Mouse (Mus musculus) stomach, postnatal 0 days (tissue): ENCODE measurements at regions not wholly inside any gene's neighbourhood (a gene's known extent, or its start where the extent isn't known, plus 50 kb on each side); places are given as distances from the start of the nearest gene placed in this dataset.
"Not testable (repeated sequence)": the region's sequence is repeated elsewhere in the genome, so short reads cannot be mapped to it uniquely, and the experiment has no call there.

Experiments
- ATAC-seq: fragments of 200-750 bp; cut with Nextera tagmentation; 2 replicates; pipeline ENCODE4 v1.8.0; 2017; ENCODE audit not compliant: low FRiP score, low TSS enrichment
- DNase-seq: peaks from one replicate; pipeline ENCODE4 v3.0.0-alpha.2; 2016; ENCODE audit warnings: low spot score
- H3K27ac ChIP-seq: fragments of 300-500 bp; sonication (generic); replicated peaks from 2 replicates; pipeline ENCODE4 v1.5.1; 2014; ENCODE audit warnings: mild to moderate bottlenecking, control low read depth
- H3K27me3 ChIP-seq: fragments of 300-500 bp; sonication (generic); 2 replicates; pipeline ENCODE4 v1.6.1; 2014; ENCODE audit warnings: low read length; ENCODE audit not compliant: control insufficient read depth, insufficient read depth
- H3K36me3 ChIP-seq: fragments of 300-500 bp; sonication (generic); 2 replicates; pipeline ENCODE4 v1.6.1; 2014; ENCODE audit warnings: low read length, mixed read lengths; ENCODE audit not compliant: control insufficient read depth, insufficient read depth
- H3K4me1 ChIP-seq: fragments of 300-500 bp; sonication (generic); replicated peaks from 2 replicates; pipeline ENCODE4 v1.6.1; 2014; ENCODE audit warnings: antibody characterized with exemption; ENCODE audit not compliant: control insufficient read depth, insufficient read depth
- H3K4me2 ChIP-seq: fragments of 300-500 bp; sonication (generic); replicated peaks from 2 replicates; pipeline ENCODE4 v1.6.1; 2014; ENCODE audit warnings: low read depth, mild to moderate bottlenecking, control low read depth, moderate library complexity
- H3K4me3 ChIP-seq: fragments of 300-500 bp; sonication (generic); 2 replicates; pipeline ENCODE4 v1.5.1; 2014; ENCODE audit warnings: low read depth, low read length, control low read depth
- H3K9ac ChIP-seq: fragments of 300-500 bp; sonication (generic); 2 replicates; pipeline ENCODE4 v1.6.1; 2014; ENCODE audit warnings: mild to moderate bottlenecking, low read length, control low read depth, mixed read lengths
- H3K9me3 ChIP-seq: fragments of 300-500 bp; sonication (generic); 2 replicates; pipeline ENCODE4 v1.6.1; 2016; ENCODE audit warnings: low read length; ENCODE audit not compliant: control insufficient read depth
- CTCF ChIP-seq: IDR thresholded peaks from 2 replicates; pipeline ENCODE4 v1.5.1; 2016; ENCODE audit warnings: antibody characterized with exemption, low read depth, mild to moderate bottlenecking, moderate library complexity
- EP300 ChIP-seq: optimal IDR thresholded peaks from 2 replicates; pipeline ENCODE3; 2016; ENCODE audit warnings: antibody characterized with exemption
- WGBS: fragments of 180-500 bp; shearing (Covaris S2); extraction: QIAGEN DNeasy Blood & Tissue Kit; methylation state at CpG from one replicate; pipeline ENCODE4 v1.1.7; 2014; 5-methylcytosine and 5-hydroxymethylcytosine counted together

- no peak for ATAC-seq
- H3K9ac ChIP-seq = no peak overlapping the region
Observed at GRCm38 (mm10) chr9:82640277-82640676, 189.1 kb upstream of the Irak1bp1 start.

DNA sequence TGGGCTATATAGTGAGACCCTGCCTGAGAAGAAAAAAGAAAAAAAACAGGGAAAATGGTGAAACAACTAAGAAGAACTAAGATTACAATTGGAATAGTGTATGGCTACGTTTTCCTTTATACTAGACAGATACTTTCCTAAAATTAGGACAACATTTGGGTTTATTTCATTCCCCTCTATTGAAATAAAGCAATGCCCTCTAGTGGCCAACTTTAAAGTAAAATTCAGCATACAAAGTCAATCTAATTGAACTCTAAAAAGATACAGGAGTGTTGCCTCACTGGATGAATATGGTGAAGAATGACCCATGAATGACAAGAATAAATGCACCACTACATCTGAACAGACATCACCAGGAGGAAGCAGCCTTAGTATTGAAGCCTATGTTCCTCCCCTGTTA, 185.4 kb upstream of the Irak1bp1 start:
- Histone ChIP-seq H3K9me3 (no peaks in the 10 kb centered on the region), H3K4me1 (no peaks in the 10 kb centered on the region), H3K27me3 (no peaks in the 10 kb centered on the region), H3K27ac (no peak overlapping the region), H3K4me2 (no peak overlapping the region), H3K4me3 (no peak overlapping the region), H3K36me3 (no peaks in the 10 kb centered on the region), H3K9ac (no peak overlapping the region)
- DNase-seq (no peak), ATAC-seq (no peak)
- TF ChIP-seq EP300 (no peak), CTCF (peak; percentile 74)
- 8% methylated on average over 1 of the region's 1 CpGs for WGBS

More at GRCm38 (mm10) chr9:82640277-82640676, 189.1 kb upstream of the Irak1bp1 start:
- no peaks in the 10 kb centered on the region for H3K4me1 ChIP-seq
- 65% methylated on average over 2 of the region's 2 CpGs for WGBS
- H3K4me3 ChIP-seq = no peak overlapping the region
- DNase-seq = no peak
- H3K27ac ChIP-seq = no peak overlapping the region
- no peak overlapping the region for H3K4me2 ChIP-seq
- H3K9me3 ChIP-seq = no peaks in the 10 kb centered on the region
- TF ChIP-seq CTCF (no peak), EP300 (no peak)
- H3K27me3 ChIP-seq = no peaks in the 10 kb centered on the region
- no peaks in the 10 kb centered on the region for H3K36me3 ChIP-seq

DNA sequence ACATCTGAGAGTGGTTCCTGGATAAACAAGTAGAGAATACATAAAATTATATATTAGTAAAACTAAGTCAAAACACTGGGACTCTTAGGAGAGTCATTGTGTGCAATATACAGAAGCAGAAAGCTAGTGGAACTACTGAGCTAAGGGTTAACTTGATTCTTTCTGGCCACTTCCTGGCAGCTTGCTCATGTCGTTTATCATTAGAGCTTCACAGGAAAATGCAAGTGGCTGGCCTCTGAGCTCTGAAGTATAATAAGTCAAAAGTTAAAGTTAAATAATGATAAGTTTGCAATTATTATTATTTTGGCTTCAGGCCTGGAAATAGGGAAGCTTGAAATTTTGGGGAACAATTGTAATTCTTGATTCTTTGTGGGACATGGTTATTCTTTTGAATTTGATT, 173.8 kb upstream of the Irak1bp1 start:
- DNase-seq, H3K9me3 ChIP-seq, H3K4me1 ChIP-seq, H3K36me3 ChIP-seq, H3K27ac ChIP-seq, H3K4me3 ChIP-seq, ATAC-seq, H3K4me2 ChIP-seq, H3K9ac ChIP-seq, H3K27me3 ChIP-seq: not testable (repeated sequence)
- 3% methylated on average over 1 of the region's 1 CpGs for WGBS

DNA sequence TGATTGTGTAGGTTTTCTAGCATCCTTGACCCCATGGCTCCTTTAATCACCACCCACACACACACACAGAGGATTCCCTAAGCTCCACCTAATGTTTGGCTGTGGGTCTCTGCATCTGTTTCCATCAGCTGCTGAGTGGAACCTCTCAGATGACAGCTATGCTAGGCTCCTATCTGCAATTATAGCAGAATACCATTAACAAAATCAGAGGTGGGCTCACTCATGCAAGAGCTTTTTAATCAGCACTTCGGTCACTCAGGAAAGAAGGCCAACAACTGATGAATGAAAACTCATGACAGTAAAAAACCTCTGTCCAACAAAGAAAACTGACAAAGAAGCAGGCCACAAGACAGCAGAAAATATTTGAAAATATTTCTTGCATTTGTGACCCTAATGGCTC, 147.1 kb upstream of the Irak1bp1 start:
- H3K9me3 ChIP-seq = no peaks in the 10 kb centered on the region
- ATAC-seq = no peak

GRCm38 (mm10) chr9:82709411-82709983, 119.8 kb upstream of the Irak1bp1 start:
- Histone ChIP-seq H3K9me3 (no peaks in the 10 kb centered on the region), H3K4me3 (no peak overlapping the region), H3K4me1 (no peaks in the 10 kb centered on the region), H3K4me2 (no peak overlapping the region), H3K36me3 (no peaks in the 10 kb centered on the region), H3K9ac (no peak overlapping the region), H3K27me3 (no peaks in the 10 kb centered on the region), H3K27ac (no peak overlapping the region)
- 77% methylated on average over 2 of the region's 2 CpGs for WGBS
- ATAC-seq = no peak
- DNase-seq = no peak
- no peak for TF ChIP-seq CTCF
- no peak for TF ChIP-seq EP300

More for the DNA sequence above, 147.1 kb upstream of the Irak1bp1 start:
- DNase-seq = no peak
- H3K4me3 ChIP-seq = no peak overlapping the region
- WGBS = 93% methylated on average over 1 of the region's 1 CpGs
- no peaks in the 10 kb centered on the region for H3K4me1 ChIP-seq
- no peak for TF ChIP-seq EP300
- TF ChIP-seq CTCF = no peak
- H3K9ac ChIP-seq = no peak overlapping the region
- H3K27me3 ChIP-seq = no peaks in the 10 kb centered on the region
- H3K36me3 ChIP-seq = no peaks in the 10 kb centered on the region
- H3K27ac ChIP-seq = no peak overlapping the region
- no peak overlapping the region for H3K4me2 ChIP-seq

DNA sequence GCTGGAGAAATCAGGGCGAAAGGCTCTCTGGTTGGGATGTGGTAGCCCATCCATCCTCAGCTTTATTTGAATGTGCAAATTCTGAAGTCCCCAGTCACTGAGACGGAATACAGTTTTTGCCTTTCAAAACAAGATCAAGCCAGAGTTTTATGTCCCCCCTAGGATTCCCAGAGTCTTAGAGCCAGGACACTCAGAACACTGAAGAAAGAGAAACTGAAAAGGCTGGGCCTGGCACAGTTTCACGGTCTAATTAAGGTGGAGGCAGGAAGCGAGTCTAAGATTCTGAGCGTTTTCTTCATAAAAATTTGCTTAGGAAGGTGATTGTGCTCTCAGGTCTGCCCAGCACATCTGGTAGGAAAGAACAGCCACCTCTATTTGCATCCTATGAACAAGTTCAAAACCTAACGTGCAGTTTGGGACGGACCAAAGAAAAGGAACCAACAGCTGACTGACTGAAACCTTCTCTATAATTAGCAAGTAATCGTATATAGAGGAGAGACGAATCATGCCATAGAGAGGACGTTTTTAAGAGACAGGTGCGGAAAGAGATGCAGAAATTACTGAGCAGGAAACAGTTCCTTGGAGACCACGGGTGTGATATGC, 119.2 kb upstream of the Irak1bp1 start:
- Histone ChIP-seq H3K4me2 (no peak overlapping the region), H3K4me1 (no peaks in the 10 kb centered on the region), H3K9me3 (no peaks in the 10 kb centered on the region), H3K36me3 (no peaks in the 10 kb centered on the region), H3K4me3 (no peak overlapping the region), H3K9ac (no peak overlapping the region), H3K27me3 (no peaks in the 10 kb centered on the region), H3K27ac (no peak overlapping the region)
- ATAC-seq (no peak), DNase-seq (no peak)
- WGBS = 74% methylated on average over 12 of the region's 12 CpGs
- TF ChIP-seq CTCF (no peak), EP300 (no peak)
